Mouse (Mus musculus) small intestine, adult 2 months (tissue): ENCODE measurements around the gene Pex13.

Experiments used
- CTCF ChIP-seq: fragments of 200-500 bp; IDR thresholded peaks from 2 replicates; pipeline ENCODE4 v1.5.1; 2012; ENCODE audit warnings: low read depth, mild to moderate bottlenecking, control low read depth, inconsistent platforms, low read length, moderate library complexity, mixed read lengths; ENCODE audit not compliant: insufficient replicate concordance, insufficient read length; ENCODE audit errors: extremely low read depth
- POLR2A ChIP-seq: fragments of 200-500 bp; IDR thresholded peaks from 2 replicates; pipeline ENCODE4 v1.6.1; 2012; ENCODE audit warnings: low read depth, mild to moderate bottlenecking, control low read depth, inconsistent platforms, low read length, moderate library complexity

- TF ChIP-seq POLR2A (no peak), CTCF (no peak)
Observed at GRCm38 (mm10) chr11:23667128-23667527, 1.4 kb upstream of the Pex13 start.
